Mouse (Mus musculus) thymus, adult 2 months (tissue): Measurements from ENCODE around the gene Abracl.

Experiments
- CTCF ChIP-seq: fragments of 200-500 bp; IDR thresholded peaks from 2 replicates; pipeline ENCODE4 v1.5.1; 2012; ENCODE audit warnings: mild to moderate bottlenecking, control low read depth, low read length, moderate library complexity, borderline replicate concordance; ENCODE audit not compliant: control insufficient read depth, poor library complexity, insufficient read depth; ENCODE audit errors: extremely low read depth
- POLR2A ChIP-seq: fragments of 200-500 bp; IDR thresholded peaks from 2 replicates; pipeline ENCODE4 v1.6.1; 2012; ENCODE audit warnings: mild to moderate bottlenecking, low read length, control low read depth, moderate library complexity; ENCODE audit not compliant: control insufficient read depth, poor library complexity, insufficient read depth; ENCODE audit errors: extremely low read depth

- TF ChIP-seq CTCF (no peak), POLR2A (no peak)
These were observed 39.8 kb downstream of the Abracl start for GRCm38 (mm10) chr10:17983313-17983712.
